Mouse (Mus musculus): ENCODE measurements at regions not wholly inside any gene's neighbourhood (a gene's known extent, or its start where the extent isn't known, plus 50 kb on each side); places are given as distances from the start of the nearest gene placed in this dataset.

DNA sequence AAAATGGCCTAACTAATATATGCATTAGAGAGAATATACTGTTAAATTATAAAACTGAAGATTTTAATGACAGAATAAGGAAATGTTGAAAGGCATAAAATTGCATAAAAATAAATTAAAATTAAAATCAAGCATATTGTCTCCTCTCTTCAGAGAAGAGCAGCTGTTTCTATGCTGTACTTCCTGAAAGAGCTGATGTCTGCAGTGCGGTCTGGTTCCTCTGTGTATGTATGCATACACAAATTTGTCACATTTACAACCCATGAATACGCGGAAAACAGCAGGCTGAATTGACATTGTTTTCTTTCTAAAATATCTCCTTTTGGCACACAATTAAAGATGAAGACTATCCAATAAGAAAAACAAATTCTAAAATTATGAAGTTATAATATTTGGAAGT is 278.5 kb downstream of the Olfr1505 start:
- DNase-seq (ENCODE audit: low spot score in 2 of 2): no peak

DNA sequence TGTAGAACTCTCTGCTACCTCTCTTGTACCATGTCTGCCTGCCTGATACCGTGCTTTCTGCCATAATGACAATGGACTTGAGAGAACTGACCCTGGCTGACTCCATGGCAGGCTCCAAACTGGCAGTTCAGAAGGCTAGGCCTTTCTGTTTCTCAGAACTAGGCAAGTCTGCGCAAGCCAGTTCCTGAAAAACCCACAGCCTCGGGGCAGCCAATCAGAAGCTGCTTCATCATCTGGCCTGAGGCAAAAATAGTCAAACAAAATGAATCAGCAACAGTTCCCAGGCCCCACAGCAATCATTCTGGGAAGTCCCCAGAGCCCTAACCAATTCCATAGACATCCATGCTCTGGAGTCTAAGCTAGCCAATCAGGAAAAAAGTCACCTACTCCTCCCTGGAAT is 284.5 kb downstream of the Olfr1505 start:
- no peak for DNase-seq (ENCODE audit: low spot score in 2 of 2)

- DNase-seq (ENCODE audit: low spot score in 2 of 2): no peak
Observed at GRCm38 (mm10) chr19:14220507-14220909, 307.2 kb downstream of the Olfr1505 start.

GRCm38 (mm10) chr19:14225061-14225696 is 311.8 kb downstream of the Olfr1505 start:
- DNase-seq (ENCODE audit: low spot score in 2 of 2): peak; percentile 15 to 18

DNA sequence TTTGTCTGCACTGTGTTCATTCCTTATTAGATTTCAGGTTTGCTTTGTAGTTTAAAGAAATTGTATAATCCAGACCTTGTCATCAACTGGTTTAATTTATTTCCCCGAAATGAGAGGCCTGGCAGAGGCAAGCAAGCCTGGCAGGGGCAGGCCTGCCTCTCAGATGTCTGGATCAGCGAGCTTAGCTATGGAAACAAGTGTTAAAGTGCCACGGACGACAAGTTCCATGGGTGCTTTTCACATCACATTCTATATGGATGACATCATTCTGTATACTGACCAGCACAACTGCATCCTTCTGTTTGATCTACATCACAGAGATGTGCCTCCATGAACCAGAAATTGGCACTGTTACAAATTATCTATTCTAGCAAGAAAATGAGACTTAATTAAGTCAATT is 312.5 kb downstream of the Olfr1505 start:
- DNase-seq (ENCODE audit: low spot score in 2 of 2): no peak

- DNase-seq (ENCODE audit: low spot score in 2 of 2): no peak
Observed at GRCm38 (mm10) chr19:14226521-14226920, 313.2 kb downstream of the Olfr1505 start.

DNA sequence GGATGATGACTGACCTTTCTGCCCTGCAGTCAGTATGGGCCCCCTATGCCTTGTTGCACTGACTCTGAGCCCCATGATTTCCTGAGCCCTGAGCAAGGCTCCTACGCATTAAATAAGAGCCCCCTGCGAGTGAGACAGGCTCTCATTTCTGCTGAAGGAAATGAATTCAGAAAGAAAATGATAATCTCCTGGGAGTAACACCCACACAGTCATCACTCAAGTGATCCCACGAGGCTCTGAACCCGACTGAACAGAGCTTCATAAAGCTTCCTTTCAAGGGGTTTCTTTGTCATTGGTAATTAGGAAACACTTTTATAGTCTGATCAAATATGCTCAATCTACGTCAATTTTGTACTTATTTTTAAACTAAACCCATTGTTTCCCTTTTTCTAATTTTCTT is 330.2 kb downstream of the Olfr1505 start:
- no peak for DNase-seq (ENCODE audit: low spot score in 2 of 2)

- no peak for DNase-seq (ENCODE audit: low spot score in 2 of 2)
Observed at GRCm38 (mm10) chr19:14246973-14247614, 333.8 kb downstream of the Olfr1505 start.

DNA sequence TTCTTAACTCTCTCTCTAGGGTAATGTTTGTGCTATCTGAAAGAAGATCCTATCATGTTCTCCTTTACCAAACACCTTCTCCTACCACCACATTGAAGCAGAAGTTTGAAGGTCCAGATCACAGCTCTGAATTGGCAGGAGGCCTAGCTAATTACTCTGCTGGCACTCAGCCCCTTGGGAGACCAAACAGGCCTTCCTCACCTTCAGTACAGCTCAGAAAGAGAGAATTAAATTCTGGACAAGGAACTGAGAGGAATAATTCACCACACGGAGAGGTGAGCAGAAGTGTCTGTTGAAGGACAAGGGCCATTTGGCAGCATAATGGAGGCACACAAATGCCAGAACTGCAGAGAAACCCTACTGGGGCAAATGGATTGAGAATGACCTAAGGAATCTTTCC is 334.6 kb downstream of the Olfr1505 start:
- DNase-seq (ENCODE audit: low spot score in 2 of 2): no peak

GRCm38 (mm10) chr19:14258621-14259051 is 339.2 kb downstream of the Tle4 start:
- no peak for DNase-seq (ENCODE audit: low spot score in 2 of 2)

DNA sequence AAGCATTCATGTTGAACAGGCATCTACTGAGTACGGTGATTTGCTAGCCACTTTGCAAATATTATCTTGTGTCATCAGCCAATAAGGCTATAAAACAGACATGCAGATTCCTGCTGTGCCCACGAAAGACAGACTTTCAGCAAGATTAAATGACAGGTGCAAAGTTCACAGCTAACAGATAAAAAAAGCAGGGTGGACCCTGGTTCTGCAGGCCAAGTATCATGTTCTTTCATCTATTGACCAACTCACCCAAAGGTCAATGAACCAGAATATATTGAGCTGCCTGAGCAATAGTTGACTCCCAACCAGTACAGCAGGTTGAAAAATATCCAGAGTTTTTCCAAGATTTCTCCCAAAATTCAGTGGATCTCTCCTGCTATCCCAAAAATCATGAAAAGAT is 338.6 kb downstream of the Tle4 start:
- DNase-seq (ENCODE audit: low spot score in 2 of 2): no peak

- no peak for DNase-seq (ENCODE audit: low spot score in 2 of 2)
Observed at GRCm38 (mm10) chr19:14289331-14289737, 308.5 kb downstream of the Tle4 start.

DNA sequence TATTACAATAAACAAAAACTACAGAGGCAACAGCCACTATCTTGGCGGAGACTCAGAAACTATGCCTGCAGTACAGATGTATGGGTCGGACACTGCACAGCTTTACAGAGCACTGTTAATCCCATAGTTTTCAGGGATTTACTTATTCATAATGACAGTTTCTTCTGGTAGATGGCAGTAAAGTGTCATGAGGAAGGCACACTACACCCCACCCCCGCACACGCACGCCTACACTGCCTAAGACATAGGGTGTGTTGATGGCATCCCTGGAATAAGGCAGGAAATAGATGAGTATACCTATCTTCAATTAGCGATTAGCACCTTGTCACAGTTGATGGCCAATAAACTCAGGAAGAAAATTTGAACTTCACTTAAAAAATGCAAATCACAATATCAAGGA is 306.9 kb downstream of the Tle4 start:
- no peak for DNase-seq (ENCODE audit: low spot score in 2 of 2)

GRCm38 (mm10) chr19:14293172-14293571 is 304.7 kb downstream of the Tle4 start:
- DNase-seq (ENCODE audit: low spot score in 2 of 2): no peak

GRCm38 (mm10) chr19:14301176-14301943 is 296.5 kb downstream of the Tle4 start:
- DNase-seq (ENCODE audit: low spot score in 2 of 2): no peak

- no peak for DNase-seq (ENCODE audit: low spot score in 2 of 2)
Observed at GRCm38 (mm10) chr19:14314301-14314700, 283.6 kb downstream of the Tle4 start.

- no peak for DNase-seq (ENCODE audit: low spot score in 2 of 2)
Observed at GRCm38 (mm10) chr19:14319677-14320191, 278.1 kb downstream of the Tle4 start.

- no peak for DNase-seq (ENCODE audit: low spot score in 2 of 2)
Observed at GRCm38 (mm10) chr19:14325353-14326052, 272.3 kb downstream of the Tle4 start.

GRCm38 (mm10) chr19:14333041-14334012 is 264.5 kb downstream of the Tle4 start:
- DNase-seq (ENCODE audit: low spot score in 2 of 2): no peak

- DNase-seq (ENCODE audit: low spot score in 2 of 2): no peak
Observed at GRCm38 (mm10) chr19:14337025-14337424, 260.8 kb downstream of the Tle4 start.

GRCm38 (mm10) chr19:14340759-14341158 is 257.1 kb downstream of the Tle4 start:
- no peak for DNase-seq (ENCODE audit: low spot score in 2 of 2)

Data from frontal cortex, postnatal 14 days (tissue).